Mouse (Mus musculus) forebrain, embryonic 16.5 days (tissue): ENCODE results near the gene Mrm2. TPM values are rescaled to one million over a fixed set of nuclear protein-coding genes. Genes with fewer than 3 reads are reported as not detected.

Experiments
- ATAC-seq: fragments of 200-750 bp; cut with Nextera tagmentation; 2 replicates; pipeline ENCODE4 v1.8.0; 2017; ENCODE audit warnings: mild to moderate bottlenecking, moderate library complexity
- H3K27ac ChIP-seq: fragments of 300-500 bp; sonication (generic); 2 replicates; pipeline ENCODE4 v1.5.1; 2014; ENCODE audit warnings: low read length, control low read depth
- H3K27me3 ChIP-seq: fragments of 300-500 bp; sonication (generic); replicated peaks from 2 replicates; pipeline ENCODE4 v1.6.1; 2014; ENCODE audit warnings: low read length; ENCODE audit not compliant: control insufficient read depth, insufficient read depth
- H3K36me3 ChIP-seq: fragments of 300-500 bp; sonication (generic); 2 replicates; pipeline ENCODE4 v1.6.1; 2014; ENCODE audit not compliant: control insufficient read depth, insufficient read depth
- H3K4me1 ChIP-seq: fragments of 300-500 bp; sonication (generic); replicated peaks from 2 replicates; pipeline ENCODE4 v1.6.1; 2014; ENCODE audit warnings: low read length; ENCODE audit not compliant: control insufficient read depth, insufficient read depth
- H3K4me2 ChIP-seq: fragments of 300-500 bp; sonication (generic); 2 replicates; pipeline ENCODE4 v1.6.1; 2014; ENCODE audit warnings: mild to moderate bottlenecking, low read length, control low read depth
- H3K4me3 ChIP-seq: fragments of 300-500 bp; sonication (generic); replicated peaks from 2 replicates; pipeline ENCODE4 v1.5.1; 2014; ENCODE audit warnings: mild to moderate bottlenecking, low read length, control low read depth
- H3K9ac ChIP-seq: fragments of 300-500 bp; sonication (generic); replicated peaks from 2 replicates; pipeline ENCODE4 v1.6.1; 2014; ENCODE audit warnings: low read depth, low read length, control low read depth
- H3K9me3 ChIP-seq: fragments of 300-500 bp; sonication (generic); 2 replicates; pipeline ENCODE4 v1.6.1; 2016; ENCODE audit warnings: low read length; ENCODE audit not compliant: control insufficient read depth
- WGBS: fragments of 180-500 bp; shearing (Covaris S2); extraction: QIAGEN DNeasy Blood & Tissue Kit; methylation state at CpG from one replicate; pipeline ENCODE4 v1.1.7; 2014; 5-methylcytosine and 5-hydroxymethylcytosine counted together
- polyA plus RNA-seq: library from polyadenylated mRNA; unstranded; fragments of >200 nt; fragmentation: Nextera tagmentation; extraction: Ambion mirVana; gene quantifications from 2 replicates; pipeline ENCODE4 v1.2.1, GENCODE M21; 2015

The Mrm2 gene
- polyA plus RNA-seq, 1 experiment from 2014 or later: 22.6 TPM

- WGBS: 97% methylated on average over 5 of the region's 5 CpGs
- H3K36me3 ChIP-seq: no peaks in the 10 kb centered on the region
Measured at GRCm38 (mm10) chr5:140324058-140324457, 7.6 kb downstream of the Mrm2 start.

GRCm38 (mm10) chr5:140321756-140322575, 9.7 kb downstream of the Mrm2 start:
- H3K9ac ChIP-seq: peak overlapping the region; percentile 95
- peak overlapping the region; percentile 83 for H3K4me2 ChIP-seq
- H3K27ac ChIP-seq: peak overlapping the region; percentile 68
- H3K27me3 ChIP-seq: no peaks in the 10 kb centered on the region
- under 1% methylated on average over 17 of the region's 17 CpGs for WGBS
- H3K9me3 ChIP-seq: no peaks in the 10 kb centered on the region
- no peaks in the 10 kb centered on the region for H3K36me3 ChIP-seq
- H3K4me3 ChIP-seq: peak overlapping the region; percentile 82
- peaks cover 14% of the 10 kb centered on the region for H3K4me1 ChIP-seq
- ATAC-seq: peak; percentile 22; the same call in 1 of the 2 replicates

More at GRCm38 (mm10) chr5:140324058-140324457, 7.6 kb downstream of the Mrm2 start:
- Histone ChIP-seq H3K27ac (no peak overlapping the region), H3K4me2 (no peak overlapping the region), H3K27me3 (no peaks in the 10 kb centered on the region), H3K9ac (no peak overlapping the region), H3K4me1 (peaks cover 14% of the 10 kb centered on the region), H3K9me3 (no peaks in the 10 kb centered on the region), H3K4me3 (no peak overlapping the region)
- ATAC-seq: no peak

GRCm38 (mm10) chr5:140321042-140321755, 10.5 kb downstream of the Mrm2 start, which contains the start of the genes Mad1l1 and Nudt1:
TSS of gene Mad1l1 (minus strand) at chr5:140321552.
TSS of gene Nudt1 (plus strand) at chr5:140321656.
- no peaks in the 10 kb centered on the region for H3K36me3 ChIP-seq
- H3K4me1 ChIP-seq: peaks cover 14% of the 10 kb centered on the region
- peak within 1 kb of the TSS; percentile 95 for H3K9ac ChIP-seq
- H3K4me2 ChIP-seq: peak within 1 kb of the TSS; percentile 83
- H3K27ac ChIP-seq: peak within 1 kb of the TSS; percentile 68
- WGBS: under 1% methylated on average over 60 of the region's 60 CpGs
- H3K27me3 ChIP-seq: no peaks in the 10 kb centered on the region
- peak within 1 kb of the TSS; percentile 82 for H3K4me3 ChIP-seq
- ATAC-seq: peak; percentile 94
- no peaks in the 10 kb centered on the region for H3K9me3 ChIP-seq

GRCm38 (mm10) chr5:140316716-140317115, 15.0 kb downstream of the Mrm2 start:
- ATAC-seq: no peak
- H3K9me3 ChIP-seq: no peaks in the 10 kb centered on the region
- H3K27ac ChIP-seq: no peak overlapping the region
- H3K4me3 ChIP-seq: no peak overlapping the region
- H3K4me1 ChIP-seq: peaks cover 9% of the 10 kb centered on the region
- WGBS: 81% methylated on average over 3 of the region's 3 CpGs
- H3K36me3 ChIP-seq: peaks cover 2% of the 10 kb centered on the region; the same call in 1 of the 2 replicates
- H3K9ac ChIP-seq: no peak overlapping the region
- H3K4me2 ChIP-seq: no peak overlapping the region
- H3K27me3 ChIP-seq: no peaks in the 10 kb centered on the region

- WGBS: 91% methylated on average over 14 of the region's 14 CpGs
- H3K4me1 ChIP-seq: no peaks in the 10 kb centered on the region
- no peak overlapping the region for H3K9ac ChIP-seq
- no peak overlapping the region for H3K4me3 ChIP-seq
- ATAC-seq: no peak
- H3K36me3 ChIP-seq: peaks cover 9% of the 10 kb centered on the region
- no peak overlapping the region for H3K27ac ChIP-seq
- H3K4me2 ChIP-seq: no peak overlapping the region
- no peaks in the 10 kb centered on the region for H3K27me3 ChIP-seq
- H3K9me3 ChIP-seq: no peaks in the 10 kb centered on the region
Measured at GRCm38 (mm10) chr5:140307602-140308001, 24.1 kb downstream of the Mrm2 start.

GRCm38 (mm10) chr5:140306016-140306415, 25.7 kb downstream of the Mrm2 start:
- Histone ChIP-seq H3K36me3 (peaks cover 16% of the 10 kb centered on the region), H3K9ac (no peak overlapping the region), H3K27me3 (no peaks in the 10 kb centered on the region), H3K4me3 (no peak overlapping the region), H3K4me1 (no peaks in the 10 kb centered on the region), H3K4me2 (no peak overlapping the region), H3K27ac (no peak overlapping the region), H3K9me3 (no peaks in the 10 kb centered on the region)
- ATAC-seq: no peak
- WGBS: 65% methylated on average over 8 of the region's 8 CpGs

GRCm38 (mm10) chr5:140298291-140298690, 33.4 kb downstream of the Mrm2 start:
- ATAC-seq: no peak
- Histone ChIP-seq H3K36me3 (peaks cover 24% of the 10 kb centered on the region), H3K4me3 (no peak overlapping the region)

GRCm38 (mm10) chr5:140292152-140292551, 39.5 kb downstream of the Mrm2 start:
- Histone ChIP-seq H3K4me1 (peaks cover 3% of the 10 kb centered on the region; the same call in 1 of the 2 replicates), H3K9ac (no peak overlapping the region), H3K27ac (no peak overlapping the region), H3K4me3 (no peak overlapping the region), H3K27me3 (no peaks in the 10 kb centered on the region), H3K4me2 (no peak overlapping the region), H3K9me3 (no peaks in the 10 kb centered on the region), H3K36me3 (peaks cover 6% of the 10 kb centered on the region; the same call in 1 of the 2 replicates)
- ATAC-seq: peak; percentile 46; the same call in 1 of the 2 replicates
- 76% methylated on average over 1 of the region's 1 CpGs for WGBS

More at GRCm38 (mm10) chr5:140298291-140298690, 33.4 kb downstream of the Mrm2 start:
- Histone ChIP-seq H3K9ac (no peak overlapping the region), H3K4me1 (no peaks in the 10 kb centered on the region), H3K9me3 (no peaks in the 10 kb centered on the region), H3K4me2 (no peak overlapping the region), H3K27ac (no peak overlapping the region), H3K27me3 (no peaks in the 10 kb centered on the region)
- WGBS: 72% methylated on average over 4 of the region's 4 CpGs

GRCm38 (mm10) chr5:140289161-140289560, 42.5 kb downstream of the Mrm2 start:
- Histone ChIP-seq H3K27me3 (no peaks in the 10 kb centered on the region), H3K4me3 (no peak overlapping the region), H3K4me1 (peaks cover 3% of the 10 kb centered on the region; the same call in 1 of the 2 replicates), H3K9me3 (no peaks in the 10 kb centered on the region), H3K36me3 (no peaks in the 10 kb centered on the region), H3K27ac (no peak overlapping the region), H3K9ac (no peak overlapping the region), H3K4me2 (no peak overlapping the region)
- no peak for ATAC-seq
- 95% methylated on average over 2 of the region's 2 CpGs for WGBS
